Mouse (Mus musculus): ENCODE results near the gene Cacng2.

The Cacng2 gene

DNA sequence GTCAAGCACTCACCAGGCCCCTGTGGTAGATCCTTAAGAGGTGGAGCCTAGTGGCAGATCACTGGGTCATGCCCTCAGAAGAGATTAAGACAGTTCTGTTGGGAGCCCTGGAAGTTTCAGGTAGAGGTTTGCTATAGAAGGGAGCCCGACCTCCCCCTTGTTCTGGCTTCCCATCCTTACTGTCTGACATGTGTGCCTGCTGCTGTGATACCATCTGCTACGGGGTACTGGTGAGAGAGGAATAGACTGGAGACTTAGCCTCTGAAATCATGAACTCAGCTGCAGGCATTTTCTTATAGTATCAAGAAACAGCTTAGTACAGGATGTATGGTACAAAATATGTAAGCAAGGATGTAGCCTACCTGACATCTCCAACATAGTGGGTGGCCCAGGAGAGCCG is 166.9 kb downstream of the Cacng2 start:
- DNase-seq (ENCODE audit: low spot score in 2 of 2), result no peak

DNA sequence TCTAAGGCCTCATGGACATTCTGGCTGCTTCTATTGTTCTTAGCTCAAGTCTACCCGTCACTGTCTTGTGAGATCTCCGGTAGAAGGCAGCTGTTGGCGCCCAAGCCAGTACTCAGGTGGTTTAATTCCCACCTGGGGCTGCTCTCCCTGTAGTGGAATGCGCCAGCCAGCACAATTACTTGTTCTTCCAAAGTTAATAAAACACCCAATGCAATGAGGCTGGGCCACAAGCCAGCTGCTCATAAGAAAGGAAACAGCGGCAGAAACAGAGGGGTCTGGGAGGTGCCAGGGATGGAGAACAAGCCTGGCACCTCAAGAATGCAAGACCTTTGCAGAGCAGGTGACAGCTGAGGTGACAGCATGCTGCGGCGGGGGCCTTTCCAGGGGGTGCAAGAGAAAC is 170.8 kb downstream of the Cacng2 start:
- no peak for DNase-seq (ENCODE audit: low spot score in 2 of 2)

DNA sequence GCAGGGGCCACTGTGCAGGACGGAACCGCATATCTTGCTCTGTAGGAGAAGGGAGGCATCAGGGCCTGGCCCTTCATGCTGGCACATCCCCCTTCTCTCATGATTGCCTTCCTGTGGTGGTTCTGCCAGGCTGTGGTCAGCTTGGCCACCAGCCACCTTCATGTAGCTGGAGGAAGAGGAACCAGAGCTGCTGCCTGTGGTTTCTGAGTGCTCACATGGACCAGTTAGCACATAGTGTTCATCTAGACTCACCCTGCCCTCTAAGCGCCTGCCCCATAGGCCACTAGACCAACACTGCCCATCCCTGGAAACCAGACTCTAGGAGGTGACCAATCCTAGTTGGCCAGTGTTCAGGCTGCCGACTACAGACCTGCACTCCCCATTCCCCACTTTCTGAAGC is 174.1 kb downstream of the Cacng2 start:
- peak; percentile 58 to 61 for DNase-seq (ENCODE audit: low spot score in 2 of 2)

Measured in right cerebral cortex, postnatal 10 days (tissue).